Mouse (Mus musculus) cerebellum, adult 11 months (tissue): ENCODE measurements around the gene Mtr.

ENCODE experiments used
- DNase-seq: peaks from one replicate; pipeline ENCODE4 v3.0.0; 2022

Gene Mtr

GRCm38 (mm10) chr13:12232141-12232540, 25.8 kb downstream of the Mtr start:
- no peak for DNase-seq

- DNase-seq: no peak
Measured at GRCm38 (mm10) chr13:12228248-12228647, 29.7 kb downstream of the Mtr start.

GRCm38 (mm10) chr13:12227606-12228005, 30.3 kb downstream of the Mtr start:
- DNase-seq: no peak

- no peak for DNase-seq
Measured at GRCm38 (mm10) chr13:12218603-12219002, 39.3 kb downstream of the Mtr start.

GRCm38 (mm10) chr13:12214922-12215321, 43.0 kb downstream of the Mtr start:
- DNase-seq: no peak

- DNase-seq: no peak
Measured at GRCm38 (mm10) chr13:12211058-12211457, 46.9 kb downstream of the Mtr start.

GRCm38 (mm10) chr13:12210023-12210762, 47.7 kb downstream of the Mtr start:
- no peak for DNase-seq

- no peak for DNase-seq
Measured at GRCm38 (mm10) chr13:12200372-12200771, 57.5 kb downstream of the Mtr start.

- DNase-seq: no peak
Measured at GRCm38 (mm10) chr13:12198486-12198885, 59.4 kb downstream of the Mtr start.

- no peak for DNase-seq
Measured at GRCm38 (mm10) chr13:12196861-12197260, 61.1 kb downstream of the Mtr start.

- DNase-seq: peak; percentile 73
Measured at GRCm38 (mm10) chr13:12196012-12196411, 61.9 kb downstream of the Mtr start.

- DNase-seq: no peak
Measured at GRCm38 (mm10) chr13:12194942-12195662, 62.8 kb downstream of the Mtr start.

- DNase-seq: peak; percentile 44
Measured at GRCm38 (mm10) chr13:12189219-12189618, 68.7 kb downstream of the Mtr start.

GRCm38 (mm10) chr13:12188804-12189203, 69.1 kb downstream of the Mtr start:
- no peak for DNase-seq

- no peak for DNase-seq
Measured at GRCm38 (mm10) chr13:12179481-12179880, 78.4 kb downstream of the Mtr start.

GRCm38 (mm10) chr13:12176761-12177160, 81.2 kb downstream of the Mtr start:
- no peak for DNase-seq

GRCm38 (mm10) chr13:12175988-12176736, 81.8 kb downstream of the Mtr start:
- no peak for DNase-seq

GRCm38 (mm10) chr13:12167276-12167675, 90.6 kb downstream of the Mtr start:
- no peak for DNase-seq

- DNase-seq: no peak
Measured at GRCm38 (mm10) chr13:12166386-12166785, 91.5 kb downstream of the Mtr start.

- no peak for DNase-seq
Measured at GRCm38 (mm10) chr13:12165461-12166058, 92.4 kb downstream of the Mtr start.

GRCm38 (mm10) chr13:12162457-12162856, 95.5 kb downstream of the Mtr start:
- no peak for DNase-seq

GRCm38 (mm10) chr13:12160121-12160475, 97.8 kb downstream of the Mtr start:
- peak; percentile 33 for DNase-seq
